Mouse (Mus musculus) small intestine, adult 2 months (tissue): ENCODE data around the gene Btnl2. TPM values are rescaled to one million over a fixed set of nuclear protein-coding genes. Genes with fewer than 3 reads are reported as not detected.

Experiments used
- H3K27ac ChIP-seq: fragments of 200-500 bp; 2 replicates; pipeline ENCODE4 v1.5.1; 2012; ENCODE audit warnings: low read depth, low read length, control low read depth, inconsistent platforms; ENCODE audit not compliant: insufficient read depth
- H3K27me3 ChIP-seq: fragments of 200-500 bp; 2 replicates; pipeline ENCODE4 v1.6.1; 2012; ENCODE audit warnings: mild to moderate bottlenecking, moderate library complexity, low read length, inconsistent platforms; ENCODE audit not compliant: control insufficient read depth, insufficient read depth
- H3K36me3 ChIP-seq: fragments of 200-500 bp; 2 replicates; pipeline ENCODE4 v1.6.1; 2012; ENCODE audit warnings: mild to moderate bottlenecking, low read length, control low read depth, inconsistent platforms; ENCODE audit not compliant: control insufficient read depth, insufficient read depth
- H3K4me1 ChIP-seq: fragments of 200-500 bp; 2 replicates; pipeline ENCODE4 v1.6.1; 2012; ENCODE audit warnings: low read length, inconsistent platforms, mixed read lengths; ENCODE audit not compliant: control insufficient read depth, insufficient read depth, insufficient read length
- H3K4me3 ChIP-seq: fragments of 200-500 bp; 2 replicates; pipeline ENCODE4 v1.5.1; 2012; ENCODE audit warnings: low read depth, mild to moderate bottlenecking, control low read depth, inconsistent platforms, low read length, moderate library complexity
- CTCF ChIP-seq: fragments of 200-500 bp; IDR thresholded peaks from 2 replicates; pipeline ENCODE4 v1.5.1; 2012; ENCODE audit warnings: low read depth, mild to moderate bottlenecking, control low read depth, inconsistent platforms, low read length, moderate library complexity, mixed read lengths; ENCODE audit not compliant: insufficient replicate concordance, insufficient read length; ENCODE audit errors: extremely low read depth
- POLR2A ChIP-seq: fragments of 200-500 bp; IDR thresholded peaks from 2 replicates; pipeline ENCODE4 v1.6.1; 2012; ENCODE audit warnings: low read depth, mild to moderate bottlenecking, control low read depth, inconsistent platforms, low read length, moderate library complexity
- WGBS: fragments of 180-500 bp; shearing (Covaris S2); methylation state at CpG from one replicate; pipeline ENCODE4 v1.1.7; 2018; 5-methylcytosine and 5-hydroxymethylcytosine counted together
- polyA plus RNA-seq: library from polyadenylated mRNA; depleted of rRNA; stranded (reverse); fragments of >200 nt; gene quantifications from 2 replicates; pipeline ENCODE4 v1.2.3, GENCODE M21; 2012

Gene Btnl2
- polyA plus RNA-seq, 1 experiment: 105 TPM

DNA sequence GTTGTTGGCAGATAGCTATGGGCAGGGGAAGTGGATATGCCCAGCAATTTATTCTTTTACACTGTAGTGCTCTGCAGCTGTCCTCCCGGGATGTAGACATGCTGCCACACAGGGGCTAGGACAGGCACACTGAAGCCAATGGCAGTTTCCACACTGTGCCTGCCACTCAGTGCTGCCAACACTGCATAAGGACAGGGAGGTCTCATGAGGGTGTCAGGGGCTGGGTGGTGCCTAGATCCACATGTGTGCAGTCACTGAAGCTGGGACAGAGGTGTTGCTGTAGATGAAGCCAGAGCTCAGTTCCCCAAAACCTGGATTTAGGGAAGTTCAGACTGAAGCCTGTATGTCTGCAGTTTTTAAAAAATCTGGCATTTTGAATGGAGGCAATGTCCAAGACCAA, 42.4 kb upstream of the Btnl2 start:
- Histone ChIP-seq H3K36me3 (peaks cover 25% of the 10 kb centered on the region), H3K4me3 (no peak overlapping the region), H3K4me1 (peaks cover 3% of the 10 kb centered on the region), H3K27ac (no peak overlapping the region), H3K27me3 (no peaks in the 10 kb centered on the region)
- 69% methylated on average over 1 of the region's 1 CpGs for WGBS
- TF ChIP-seq POLR2A (no peak), CTCF (no peak)

DNA sequence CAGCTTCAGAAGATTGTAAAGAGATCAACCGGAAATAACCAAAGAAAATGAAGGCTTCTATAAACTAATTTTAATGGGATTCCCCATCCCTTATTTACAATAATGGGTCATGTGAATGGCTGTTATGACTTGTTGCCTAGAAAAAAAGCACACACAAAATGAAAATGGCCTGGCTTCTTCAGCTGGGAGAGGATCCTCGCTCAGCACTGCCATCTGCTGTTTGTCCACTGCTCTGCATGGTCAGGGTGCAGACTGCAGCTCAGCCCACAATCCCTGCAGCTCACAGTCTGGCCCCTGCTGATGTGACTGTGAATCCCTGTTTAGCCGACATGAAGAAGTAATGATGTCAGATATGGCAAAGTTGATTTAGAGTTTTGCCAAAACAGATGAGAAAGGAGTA, 41.2 kb upstream of the Btnl2 start:
- H3K27ac ChIP-seq: no peak overlapping the region
- WGBS: 34% methylated on average over 3 of the region's 3 CpGs
- H3K4me3 ChIP-seq: no peak overlapping the region
- no peaks in the 10 kb centered on the region for H3K27me3 ChIP-seq
- H3K36me3 ChIP-seq: peaks cover 25% of the 10 kb centered on the region
- no peak for TF ChIP-seq POLR2A
- peak; percentile 92 for TF ChIP-seq CTCF
- peaks cover 3% of the 10 kb centered on the region for H3K4me1 ChIP-seq

DNA sequence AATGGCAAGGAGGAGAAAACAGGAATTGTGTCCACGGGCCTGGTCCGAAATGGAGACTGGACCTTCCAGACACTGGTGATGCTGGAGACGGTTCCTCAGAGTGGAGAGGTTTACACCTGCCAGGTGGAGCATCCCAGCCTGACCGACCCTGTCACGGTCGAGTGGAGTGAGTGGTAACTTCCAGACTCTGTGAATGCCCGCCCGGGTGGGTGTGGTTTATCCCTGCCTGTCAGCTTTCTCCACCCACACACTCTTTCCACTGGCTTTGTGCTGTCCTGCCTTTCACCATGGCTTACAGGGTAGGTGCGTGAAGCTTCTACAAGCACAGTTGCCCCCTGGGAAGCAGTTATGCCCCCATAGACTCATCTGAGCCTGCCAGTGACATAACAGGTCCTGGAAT, 40.3 kb upstream of the Btnl2 start:
- H3K4me1 ChIP-seq: peaks cover 3% of the 10 kb centered on the region
- 62% methylated on average over 9 of the region's 9 CpGs for WGBS
- H3K27me3 ChIP-seq: no peaks in the 10 kb centered on the region
- H3K27ac ChIP-seq: no peak overlapping the region
- TF ChIP-seq POLR2A: no peak
- H3K4me3 ChIP-seq: no peak overlapping the region
- H3K36me3 ChIP-seq: peaks cover 25% of the 10 kb centered on the region

DNA sequence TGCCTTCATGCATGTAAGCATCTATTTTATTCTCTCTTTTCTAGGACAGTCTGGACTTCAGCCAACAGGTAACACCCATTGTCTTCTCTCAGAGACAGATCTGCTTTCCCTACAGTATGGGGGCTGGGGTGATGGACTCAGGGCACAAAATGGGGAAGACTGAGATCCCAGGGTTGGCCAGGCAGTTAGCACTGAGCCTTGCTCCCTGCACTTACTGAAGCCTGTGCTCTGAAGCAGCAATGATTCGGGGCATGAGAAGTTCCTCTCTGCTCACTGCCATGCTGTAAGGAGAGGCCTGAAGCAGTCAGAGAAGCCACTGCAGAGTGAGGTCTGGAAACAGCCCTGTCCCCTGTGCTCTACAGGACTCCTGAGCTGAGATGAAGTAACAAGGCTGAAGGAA, 39.1 kb upstream of the Btnl2 start:
- WGBS: 79% methylated on average over 1 of the region's 1 CpGs
- H3K4me3 ChIP-seq: no peak overlapping the region
- no peaks in the 10 kb centered on the region for H3K27me3 ChIP-seq
- H3K27ac ChIP-seq: no peak overlapping the region
- H3K36me3 ChIP-seq: peaks cover 25% of the 10 kb centered on the region
- TF ChIP-seq POLR2A (no peak), CTCF (no peak)
- no peaks in the 10 kb centered on the region; the same call in 1 of the 2 replicates for H3K4me1 ChIP-seq

DNA sequence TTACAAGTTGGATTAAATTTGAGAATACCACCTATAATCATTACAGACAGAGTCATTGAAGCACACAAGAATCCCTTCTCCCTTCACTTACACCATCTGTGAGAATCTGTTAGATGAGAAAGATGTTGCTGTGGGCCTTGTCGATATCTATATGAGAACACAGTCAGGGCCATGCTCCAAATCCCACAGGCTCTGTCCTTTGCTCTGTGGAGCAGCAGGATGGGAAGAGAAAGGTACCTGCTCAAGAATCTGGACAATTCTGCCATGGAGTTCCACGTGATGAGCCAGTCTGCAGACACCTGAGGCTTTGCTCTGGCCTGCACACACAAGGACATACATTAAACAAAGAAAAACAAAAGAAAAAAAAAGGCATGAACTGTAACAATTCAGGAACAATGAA, 37.9 kb upstream of the Btnl2 start:
- no peaks in the 10 kb centered on the region; the same call in 1 of the 2 replicates for H3K4me1 ChIP-seq
- H3K36me3 ChIP-seq: peaks cover 25% of the 10 kb centered on the region
- no peaks in the 10 kb centered on the region for H3K27me3 ChIP-seq
- no peak overlapping the region for H3K27ac ChIP-seq
- no peak for TF ChIP-seq CTCF
- no peak for TF ChIP-seq POLR2A
- WGBS: 84% methylated on average over 2 of the region's 2 CpGs
- no peak overlapping the region for H3K4me3 ChIP-seq

DNA sequence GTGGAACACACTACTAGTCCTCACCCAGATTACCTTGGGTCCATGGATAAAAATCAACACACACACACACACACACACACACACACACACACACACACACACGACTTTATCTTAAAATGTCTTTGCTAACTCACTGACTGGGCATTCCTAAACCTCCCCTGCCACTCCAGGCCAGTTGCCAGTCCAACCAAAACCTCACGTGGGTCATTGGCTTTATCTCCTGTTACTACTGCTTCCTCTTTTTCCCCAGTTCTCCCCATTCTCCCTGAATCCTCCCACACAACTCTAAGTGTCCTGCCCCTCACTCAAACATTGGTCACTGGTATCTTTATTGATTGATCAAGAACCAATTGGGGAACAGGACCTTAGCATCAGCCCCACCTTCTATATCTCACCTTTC, 37.3 kb upstream of the Btnl2 start:
- 23% methylated on average over 2 of the region's 2 CpGs for WGBS
- H3K36me3 ChIP-seq: peaks cover 25% of the 10 kb centered on the region
- H3K4me1 ChIP-seq: no peaks in the 10 kb centered on the region
- no peaks in the 10 kb centered on the region for H3K27me3 ChIP-seq
- TF ChIP-seq POLR2A (no peak), CTCF (no peak)
- H3K4me3 ChIP-seq: no peak overlapping the region
- H3K27ac ChIP-seq: no peak overlapping the region

DNA sequence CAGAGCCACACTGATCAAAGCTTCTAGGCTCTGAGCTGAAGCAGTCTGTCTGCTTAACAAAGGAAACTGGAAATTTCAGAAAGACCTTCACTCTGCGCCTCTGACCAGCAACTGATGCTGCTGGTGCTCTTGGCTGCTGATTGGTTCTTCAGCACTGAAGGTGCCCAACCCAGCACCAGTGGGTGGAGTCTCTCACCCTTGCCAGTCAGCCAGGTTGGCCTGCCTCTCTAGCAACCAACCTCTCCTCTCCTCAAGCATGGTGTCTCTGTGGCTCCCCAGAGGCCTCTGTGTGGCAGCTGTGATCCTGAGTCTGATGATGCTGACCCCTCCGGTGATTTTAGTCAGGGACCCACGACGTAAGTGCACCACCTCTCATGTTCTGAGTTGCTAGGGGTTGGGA, 29.2 kb upstream of the Btnl2 start, which contains the start of gene H2-Eb2:
TSS of gene H2-Eb2 (plus strand) at position 230 of the 400 bp plus-strand sequence.
- H3K4me1 ChIP-seq: no peaks in the 10 kb centered on the region
- H3K27ac ChIP-seq: no peak within 1 kb of the TSS
- H3K27me3 ChIP-seq: no peaks in the 10 kb centered on the region
- no peaks in the 10 kb centered on the region for H3K36me3 ChIP-seq
- 0 out of 2 replicates have a peak within 1 kb of the TSS, but pooled peaks have one; percentile 7 for H3K4me3 ChIP-seq
- WGBS: 58% methylated on average over 4 of the region's 4 CpGs
- TF ChIP-seq POLR2A (no peak), CTCF (no peak)

DNA sequence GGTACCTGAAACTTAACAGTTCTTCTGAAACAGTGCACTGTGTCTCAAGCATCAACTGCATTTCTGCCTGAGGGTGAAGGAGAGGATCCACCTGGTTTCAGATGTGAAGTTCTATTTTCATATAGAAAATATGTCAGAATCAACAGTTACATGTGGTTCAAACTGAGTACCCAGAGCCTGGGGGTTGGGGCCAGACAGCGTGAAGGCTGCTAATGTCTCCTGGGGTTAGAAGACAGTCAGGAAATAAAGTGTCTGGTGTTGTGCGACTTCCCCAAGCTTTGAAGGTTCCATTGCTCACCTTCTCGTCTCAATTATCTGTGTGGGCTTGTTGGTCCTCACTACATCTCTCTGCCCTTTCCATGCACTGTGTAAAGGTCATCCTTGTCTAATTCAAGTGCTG, 28.2 kb upstream of the Btnl2 start:
- H3K4me3 ChIP-seq: no peak overlapping the region
- no peaks in the 10 kb centered on the region for H3K4me1 ChIP-seq
- no peaks in the 10 kb centered on the region for H3K27me3 ChIP-seq
- H3K36me3 ChIP-seq: no peaks in the 10 kb centered on the region
- TF ChIP-seq CTCF: no peak
- TF ChIP-seq POLR2A: no peak
- H3K27ac ChIP-seq: no peak overlapping the region
- WGBS: 74% methylated on average over 3 of the region's 3 CpGs
